Comparison of ENCODE assay signal across 8 mouse cellular contexts in the genomic region with DNA sequence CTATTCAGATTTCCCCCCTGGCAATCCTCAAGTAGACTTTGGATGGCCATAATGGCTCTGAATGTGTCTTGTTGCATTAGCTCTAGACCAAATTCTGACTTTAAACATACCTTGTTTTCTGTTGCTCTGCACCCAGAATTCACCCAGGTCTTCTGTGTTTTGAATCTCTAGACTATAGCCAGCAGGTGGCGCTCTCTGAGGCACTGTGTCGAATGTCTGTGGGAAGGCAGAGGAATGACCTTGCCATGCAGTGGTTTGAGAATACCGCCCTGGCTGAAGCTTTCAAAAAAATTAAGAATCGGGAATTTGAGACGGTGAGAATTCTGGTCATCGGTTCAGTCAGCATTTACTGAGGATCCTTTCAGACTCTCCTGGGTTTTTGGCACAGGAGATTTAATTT. TPM values are rescaled to one million over a fixed set of nuclear protein-coding genes. Genes with fewer than 3 reads are reported as not detected.
A peak's percentile ranks its signal among the peaks of the same experiment; 100 is the strongest.
DNase-seq lines count a peak whose midpoint lies in the region.

No protein-coding gene starts in this region.

- intact Hi-C loops in heart, postnatal 36 days (cut with DNase I): loop anchor here (1.0 to 10.0 kb wide), 3 partner anchors 103 to 440 kb away; no protein-coding TSS in a partner anchor
- intact Hi-C loops in left cerebral cortex, postnatal 4 days (cut with DNase I): no loop called here

- DNase-seq in layer of hippocampus, adult 11-12 months (ENCODE audit: low spot score): peak; percentile 49
- DNase-seq in layer of hippocampus, adult 9-10 months (ENCODE audit: low spot score): no peak
- peak; percentile 41 for DNase-seq in adipocyte (ENCODE audit: low spot score)
- peak; percentile 52 to 63 for DNase-seq in cerebellum, postnatal 36 days
- DNase-seq in heart, postnatal 36 days: peak; percentile 54 to 68
- DNase-seq in left cerebral cortex, postnatal 4 days: peak; percentile 72
- peak; percentile 64 for DNase-seq in ovary, postnatal 36 days (ENCODE audit: low spot score)
- DNase-seq in thymus, postnatal 4 days: peak; percentile 81

RNA-seq across cellular contexts. Expression of gene Sycp2l, which starts 20.8 kb away (rescaled TPM):
- not detected for total RNA-seq in heart, postnatal 36 days (2021)
- total RNA-seq in left cerebral cortex, postnatal 4 days (2021): under 1 TPM in 1 of 2 experiments, not detected in 1; 0.14 TPM

RNA-seq across cellular contexts. Expression of gene Gcm2, which starts 24.1 kb away (rescaled TPM):
- total RNA-seq in heart, postnatal 36 days (2021): not detected
- not detected for total RNA-seq in left cerebral cortex, postnatal 4 days (2021)

RNA-seq across cellular contexts. Expression of gene Mak, which starts 55.4 kb away (rescaled TPM):
- total RNA-seq in heart, postnatal 36 days (2021): not detected
- 1 to 10 TPM; 2.6 to 4.0 TPM for total RNA-seq in left cerebral cortex, postnatal 4 days (2021)
